Mouse (Mus musculus) limb, embryonic 11.5 days (tissue): ENCODE data around the gene Tmem167. TPM values are rescaled to one million over a fixed set of nuclear protein-coding genes. Genes with fewer than 3 reads are reported as not detected.

Source experiments
- ATAC-seq: fragments of 200-750 bp; cut with Nextera tagmentation; 2 replicates; pipeline ENCODE4 v1.8.0; 2017; ENCODE audit warnings: low read depth; ENCODE audit not compliant: insufficient number of reproducible peaks, low FRiP score, low TSS enrichment
- DNase-seq: peaks from one replicate; pipeline ENCODE4 v3.0.0-alpha.2; 2015; ENCODE audit warnings: low spot score
- H3K27ac ChIP-seq: fragments of 300-500 bp; sonication (generic); replicated peaks from 2 replicates; pipeline ENCODE4 v1.5.1; 2014; ENCODE audit warnings: low read depth, mild to moderate bottlenecking, low read length
- H3K27me3 ChIP-seq: fragments of 300-500 bp; sonication (generic); 2 replicates; pipeline ENCODE4 v1.6.1; 2014; ENCODE audit warnings: mild to moderate bottlenecking, low read length, mixed read lengths; ENCODE audit not compliant: control insufficient read depth, insufficient read depth
- H3K36me3 ChIP-seq: fragments of 300-500 bp; sonication (generic); 2 replicates; pipeline ENCODE4 v1.6.1; 2014; ENCODE audit warnings: mild to moderate bottlenecking, low read length, moderate library complexity, mixed read lengths; ENCODE audit not compliant: control insufficient read depth, insufficient read depth
- H3K4me1 ChIP-seq: fragments of 300-500 bp; sonication (generic); 2 replicates; pipeline ENCODE4 v1.6.1; 2014; ENCODE audit warnings: low read length, mixed read lengths; ENCODE audit not compliant: control insufficient read depth, insufficient read depth
- H3K4me2 ChIP-seq: fragments of 300-500 bp; sonication (generic); 2 replicates; pipeline ENCODE4 v1.6.1; 2014; ENCODE audit warnings: low read depth, mild to moderate bottlenecking, moderate library complexity; ENCODE audit not compliant: severe bottlenecking
- H3K4me3 ChIP-seq: fragments of 300-500 bp; sonication (generic); 2 replicates; pipeline ENCODE4 v1.5.1; 2014; ENCODE audit warnings: low read depth, low read length
- H3K9ac ChIP-seq: fragments of 300-500 bp; sonication (generic); 2 replicates; pipeline ENCODE4 v1.6.1; 2014; ENCODE audit warnings: mild to moderate bottlenecking, low read length
- H3K9me3 ChIP-seq: fragments of 300-500 bp; sonication (generic); 2 replicates; pipeline ENCODE4 v1.6.1; 2016; ENCODE audit warnings: low read length; ENCODE audit not compliant: control insufficient read depth
- WGBS: fragments of 180-500 bp; shearing (Covaris S2); extraction: QIAGEN DNeasy Blood & Tissue Kit; methylation state at CpG from one replicate; pipeline ENCODE4 v1.1.7; 2014; 5-methylcytosine and 5-hydroxymethylcytosine counted together
- polyA plus RNA-seq: library from polyadenylated mRNA; unstranded; fragments of >200 nt; fragmentation: Nextera tagmentation; extraction: Ambion mirVana; gene quantifications from 2 replicates; pipeline ENCODE4 v1.2.1, GENCODE M21; 2014

The Tmem167 gene
- polyA plus RNA-seq, 1 experiment from 2014 or later = 74.9 TPM

DNA sequence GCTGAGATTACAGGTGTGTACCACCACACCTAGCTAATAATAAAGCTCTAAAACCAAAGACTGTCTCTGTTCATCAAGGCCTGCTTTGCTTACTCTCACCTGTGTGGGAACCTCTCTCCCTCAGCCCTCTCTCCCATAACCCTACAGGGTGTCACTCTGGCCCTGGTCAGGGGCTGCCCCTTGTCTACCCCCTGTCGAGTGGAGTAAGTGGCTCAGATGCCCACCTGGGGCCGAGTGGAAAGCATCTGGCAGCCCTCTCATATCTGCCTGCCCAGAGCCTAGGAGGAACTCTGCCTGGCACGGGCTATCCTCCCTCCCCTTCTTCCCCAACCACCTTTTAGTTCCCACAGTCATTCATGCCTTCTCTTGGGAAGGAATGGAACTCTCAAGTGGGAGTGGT lies 78.1 kb downstream of the Tmem167 start:
- DNase-seq = no peak
- Histone ChIP-seq H3K27me3 (no peaks in the 10 kb centered on the region), H3K4me3 (no peak overlapping the region), H3K36me3 (no peaks in the 10 kb centered on the region), H3K4me2 (no peak overlapping the region), H3K9me3 (no peaks in the 10 kb centered on the region), H3K9ac (no peak overlapping the region), H3K27ac (no peak overlapping the region), H3K4me1 (no peaks in the 10 kb centered on the region)
- WGBS = 56% methylated on average over 3 of the region's 3 CpGs
- ATAC-seq = no peak

GRCm38 (mm10) chr13:90170100-90170781 lies 81.3 kb downstream of the Tmem167 start:
- no peak overlapping the region for H3K9ac ChIP-seq
- WGBS = 17% methylated on average over 4 of the region's 4 CpGs
- H3K27me3 ChIP-seq = no peaks in the 10 kb centered on the region
- H3K4me2 ChIP-seq = no peak overlapping the region
- DNase-seq = no peak
- H3K36me3 ChIP-seq = no peaks in the 10 kb centered on the region
- no peaks in the 10 kb centered on the region for H3K4me1 ChIP-seq
- no peak overlapping the region for H3K27ac ChIP-seq
- no peaks in the 10 kb centered on the region for H3K9me3 ChIP-seq
- no peak overlapping the region for H3K4me3 ChIP-seq
- no peak for ATAC-seq

- 19% methylated on average over 2 of the region's 2 CpGs for WGBS
- no peaks in the 10 kb centered on the region for H3K9me3 ChIP-seq
- H3K27ac ChIP-seq = no peak overlapping the region
- DNase-seq (no peak), ATAC-seq (no peak)
- H3K4me1 ChIP-seq = no peaks in the 10 kb centered on the region
- no peak overlapping the region for H3K4me2 ChIP-seq
- no peak overlapping the region for H3K9ac ChIP-seq
- no peak overlapping the region for H3K4me3 ChIP-seq
- H3K36me3 ChIP-seq = no peaks in the 10 kb centered on the region
- no peaks in the 10 kb centered on the region for H3K27me3 ChIP-seq
Measured at GRCm38 (mm10) chr13:90170782-90171179, 81.9 kb downstream of the Tmem167 start.

GRCm38 (mm10) chr13:90171390-90171789 lies 82.5 kb downstream of the Tmem167 start:
- ATAC-seq (no peak), DNase-seq (no peak)
- Histone ChIP-seq H3K36me3 (no peaks in the 10 kb centered on the region), H3K4me2 (no peak overlapping the region), H3K9me3 (no peaks in the 10 kb centered on the region), H3K27ac (no peak overlapping the region), H3K4me3 (no peak overlapping the region), H3K9ac (no peak overlapping the region), H3K4me1 (no peaks in the 10 kb centered on the region), H3K27me3 (no peaks in the 10 kb centered on the region)

DNA sequence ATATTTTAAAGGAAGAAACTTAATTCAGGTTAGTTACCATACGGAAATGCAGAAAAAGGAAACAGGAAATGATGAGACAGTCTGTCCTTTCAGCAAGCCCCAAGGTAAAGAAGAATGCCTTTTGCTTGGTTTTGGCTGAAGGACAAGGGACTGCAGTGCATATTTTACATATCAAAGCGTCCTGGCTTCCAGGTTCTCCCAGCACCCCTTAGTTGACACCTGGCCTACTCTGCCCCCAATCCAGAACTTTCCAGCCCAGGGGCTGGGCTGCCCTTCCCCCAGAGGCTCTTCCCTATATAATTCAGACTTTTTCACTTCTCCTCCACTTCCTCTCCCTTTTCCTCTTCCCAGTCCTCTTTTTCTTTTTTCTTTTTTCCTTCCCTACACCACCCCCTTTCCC lies 86.7 kb downstream of the Tmem167 start:
- Histone ChIP-seq H3K4me1 (no peaks in the 10 kb centered on the region), H3K9me3 (no peaks in the 10 kb centered on the region), H3K4me2 (no peak overlapping the region), H3K27me3 (no peaks in the 10 kb centered on the region), H3K36me3 (no peaks in the 10 kb centered on the region), H3K9ac (no peak overlapping the region), H3K27ac (no peak overlapping the region), H3K4me3 (no peak overlapping the region)
- WGBS = 78% methylated on average over 2 of the region's 2 CpGs
- ATAC-seq (no peak), DNase-seq (no peak)

GRCm38 (mm10) chr13:90182262-90182661 lies 93.3 kb downstream of the Tmem167 start:
- H3K4me2 ChIP-seq = no peak overlapping the region
- H3K27ac ChIP-seq = no peak overlapping the region
- no peak for DNase-seq
- H3K9ac ChIP-seq = no peak overlapping the region
- H3K9me3 ChIP-seq = no peaks in the 10 kb centered on the region
- H3K27me3 ChIP-seq = no peaks in the 10 kb centered on the region
- no peaks in the 10 kb centered on the region for H3K36me3 ChIP-seq
- H3K4me1 ChIP-seq = no peaks in the 10 kb centered on the region
- no peak for ATAC-seq
- H3K4me3 ChIP-seq = no peak overlapping the region

GRCm38 (mm10) chr13:90183536-90183935 lies 94.6 kb downstream of the Tmem167 start:
- ATAC-seq (no peak), DNase-seq (no peak)
- no peak overlapping the region for H3K4me2 ChIP-seq
- no peak overlapping the region for H3K9ac ChIP-seq
- no peak overlapping the region for H3K27ac ChIP-seq
- no peak overlapping the region for H3K4me3 ChIP-seq
- H3K36me3 ChIP-seq = no peaks in the 10 kb centered on the region
- 88% methylated on average over 7 of the region's 7 CpGs for WGBS
- H3K4me1 ChIP-seq = no peaks in the 10 kb centered on the region
- no peaks in the 10 kb centered on the region for H3K9me3 ChIP-seq
- H3K27me3 ChIP-seq = no peaks in the 10 kb centered on the region

DNA sequence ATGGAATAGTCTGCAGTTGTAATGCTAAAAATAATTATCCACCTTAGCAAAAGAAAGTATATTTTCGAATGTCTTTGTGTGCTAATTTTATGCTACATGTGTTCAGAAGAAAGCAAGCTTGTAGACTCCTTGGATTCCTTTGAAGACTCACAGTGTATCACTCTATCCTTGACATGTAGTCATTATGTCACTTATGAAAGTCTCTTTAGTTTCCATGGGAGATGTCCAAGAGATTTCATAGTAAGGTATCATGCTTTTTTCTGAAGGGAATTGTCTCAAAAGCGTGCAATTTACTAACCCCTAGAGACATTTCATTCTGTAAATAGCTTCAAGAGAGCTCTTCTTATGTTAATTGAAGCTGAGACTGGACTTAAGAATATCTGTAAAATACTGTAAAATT lies 97.8 kb downstream of the Tmem167 start:
- Histone ChIP-seq H3K4me2 (no peak overlapping the region), H3K4me1 (0 out of 2 replicates have a peak, but pooled peaks cover 2% of the 10 kb centered on the region), H3K9ac (no peak overlapping the region), H3K4me3 (no peak overlapping the region), H3K36me3 (no peaks in the 10 kb centered on the region), H3K27ac (no peak overlapping the region), H3K27me3 (no peaks in the 10 kb centered on the region), H3K9me3 (no peaks in the 10 kb centered on the region)
- no peak for ATAC-seq
- WGBS = 80% methylated on average over 2 of the region's 2 CpGs
- no peak for DNase-seq

DNA sequence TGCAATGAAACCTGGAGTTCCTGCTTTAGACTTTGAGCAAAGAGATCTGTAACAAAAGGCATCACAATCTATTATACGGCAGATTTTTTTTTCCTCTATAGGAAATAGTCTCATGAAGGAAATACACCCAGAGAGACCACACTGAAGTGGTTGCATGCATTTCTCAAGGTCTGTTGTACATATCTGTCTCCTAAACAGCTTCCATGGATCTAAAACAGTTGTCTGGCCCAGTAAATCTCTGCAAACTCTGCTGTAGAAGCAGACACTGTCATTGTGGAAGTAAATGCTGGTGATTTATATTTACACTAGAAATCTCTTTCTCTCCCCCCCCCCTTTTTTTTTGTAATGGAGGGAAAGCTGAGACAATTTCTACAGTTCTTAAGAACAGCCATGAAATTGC lies 99.1 kb downstream of the Tmem167 start:
- Histone ChIP-seq H3K9me3 (no peaks in the 10 kb centered on the region), H3K4me2 (no peak overlapping the region), H3K27ac (no peak overlapping the region), H3K9ac (no peak overlapping the region), H3K4me3 (no peak overlapping the region), H3K36me3 (no peaks in the 10 kb centered on the region), H3K4me1 (0 out of 2 replicates have a peak, but pooled peaks cover 3% of the 10 kb centered on the region), H3K27me3 (no peaks in the 10 kb centered on the region)
- DNase-seq (no peak), ATAC-seq (no peak)
- 69% methylated on average over 1 of the region's 1 CpGs for WGBS
